ENCODE assay signal across 12 mouse cellular contexts in the genomic region with DNA sequence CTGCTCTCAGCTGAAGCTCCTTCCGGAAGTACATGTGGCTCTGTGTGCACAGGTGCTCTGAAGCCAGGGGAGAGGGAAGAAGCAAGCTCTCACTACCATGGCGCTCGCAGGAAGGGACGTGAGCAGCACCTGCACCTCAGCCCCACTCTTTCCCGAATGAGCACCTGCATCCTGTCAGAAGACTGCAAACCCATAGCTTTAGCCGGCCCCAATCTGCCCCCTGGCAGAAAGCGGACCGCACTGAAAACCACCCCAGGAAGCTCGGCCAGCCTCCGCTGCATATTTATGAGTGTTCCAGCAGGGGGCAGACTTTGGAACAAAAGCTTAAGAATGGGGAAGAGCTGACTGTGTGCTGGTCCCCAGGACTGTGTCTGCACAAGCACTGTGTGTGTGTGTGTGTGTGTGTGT. TPM values are rescaled to one million over a fixed set of nuclear protein-coding genes. Genes with fewer than 3 reads are reported as not detected.
DNase-seq lines count a peak whose midpoint lies in the region; ATAC-seq lines count a peak whose summit lies in the region.
"Had no signal": no experiment of that assay in that cellular context is flagged by ENCODE, and none has a peak within 500 bp of the region (broad histone marks: within the 10 kb centered on the region; RNA-seq: fewer than 3 reads in every experiment).

No protein-coding gene starts in this region.

- 0 out of 2 replicates have a peak, but pooled peaks cover 2% of the 10 kb centered on the region for H3K4me1 ChIP-seq in hindbrain, embryonic 11.5 days (replicated peaks; ENCODE audit: control insufficient read depth, insufficient read depth, low read length)
- peaks cover 15% of the 10 kb centered on the region for H3K4me1 ChIP-seq in hindbrain, embryonic 12.5 days

- no peak overlapping the region for H3K4me2 ChIP-seq in hindbrain, embryonic 11.5 days (replicated peaks; ENCODE audit: low read depth, low read length)
- no peak overlapping the region for H3K4me2 ChIP-seq in hindbrain, embryonic 12.5 days (replicated peaks)

- H3K4me3 ChIP-seq in hindbrain, embryonic 11.5 days (ENCODE audit: low read depth, low read length) = no peak overlapping the region
- H3K4me3 ChIP-seq in hindbrain, embryonic 12.5 days = no peak overlapping the region

- 48% methylated on average over 10 of the region's 10 CpGs for WGBS in hindbrain, embryonic 11.5 days
- 44% methylated on average over 10 of the region's 10 CpGs for WGBS in hindbrain, embryonic 12.5 days

- no peak overlapping the region for H3K9ac ChIP-seq in hindbrain, embryonic 11.5 days (ENCODE audit: low read depth, low read length)
- no peak overlapping the region for H3K9ac ChIP-seq in hindbrain, embryonic 12.5 days

- no peaks in the 10 kb centered on the region for H3K9me3 ChIP-seq in hindbrain, embryonic 11.5 days (ENCODE audit: control insufficient read depth, low read length)
- H3K9me3 ChIP-seq in hindbrain, embryonic 12.5 days (replicated peaks) = no peaks in the 10 kb centered on the region
- H3K9me3 ChIP-seq: megakaryocyte, embryonic 14.5 days had no signal

- H3K27me3 ChIP-seq in hindbrain, embryonic 11.5 days (ENCODE audit: control insufficient read depth, insufficient read depth, low read length) = no peaks in the 10 kb centered on the region
- H3K27me3 ChIP-seq in hindbrain, embryonic 12.5 days = no peaks in the 10 kb centered on the region

- H3K36me3 ChIP-seq in hindbrain, embryonic 11.5 days (ENCODE audit: control insufficient read depth, insufficient read depth, low read length) = no peaks in the 10 kb centered on the region
- H3K36me3 ChIP-seq in hindbrain, embryonic 12.5 days = peaks cover 13% of the 10 kb centered on the region; the same call in 1 of the 2 replicates

- no peak overlapping the region for H3K27ac ChIP-seq in hindbrain, embryonic 11.5 days (ENCODE audit: low read depth, low read length)
- no peak overlapping the region for H3K27ac ChIP-seq in hindbrain, embryonic 12.5 days

- peak; percentile 41 for DNase-seq in hindbrain, embryonic 11.5 days (ENCODE audit: low spot score)
- DNase-seq in A20 (ENCODE audit: low read depth, low spot score) = peak; percentile 67
- peak; percentile 42 for DNase-seq in ES-CJ7 (ENCODE audit: low read depth, low spot score)
- DNase-seq in frontal cortex, postnatal 25 days (ENCODE audit: low spot score in 2 of 2) = no peak
- DNase-seq in spleen, postnatal 14 days (ENCODE audit: low spot score in 2 of 2) = no peak
- DNase-seq in Muller cell, postnatal 12 days (ENCODE audit: inconsistent ontology term) = no peak
- DNase-seq: right cerebral cortex, postnatal 4 days had no signal

- ATAC-seq in hindbrain, embryonic 11.5 days (ENCODE audit: low FRiP score) = no peak
- ATAC-seq in hindbrain, embryonic 12.5 days (ENCODE audit: low FRiP score) = no peak
- peak; percentile 58 for ATAC-seq in megakaryocyte, adult 5-6 weeks (ENCODE audit: poor library complexity, severe bottlenecking)

RNA-seq across cellular contexts. Expression of a gene that starts 17.2 kb away (rescaled TPM):
- polyA plus RNA-seq in hindbrain, embryonic 11.5 days (2014; fragmentation: Nextera tagmentation; extraction: Ambion mirVana) = not detected in 2 replicates
- not detected in 2 replicates for polyA plus RNA-seq in hindbrain, embryonic 12.5 days (2016; fragmentation: Nextera tagmentation; extraction: Ambion mirVana)
- total RNA-seq in megakaryocyte, adult 5-6 weeks (2015) = not detected in 2 replicates
- total RNA-seq in megakaryocyte, adult 5-6 weeks (2017) = not detected in 2 replicates
- total RNA-seq: adrenal gland, postnatal 4 days had no signal
- polyA plus RNA-seq: intestine, embryonic 14.5 days had no signal

Comparison
In these comparisons a context has a peak if more than half of its experiments do, and no peak if none do; other contexts are left out.
1. DNase-seq: peak in hindbrain, embryonic 11.5 days (single experiment), A20 (single experiment) and ES-CJ7 (single experiment); none in frontal cortex, postnatal 25 days (0 of 2), spleen, postnatal 14 days (0 of 2) and Muller cell, postnatal 12 days (single experiment).